Comparison of ENCODE assay signal across 25 mouse cellular contexts in genomic region chr11:7531847-7532246, GRCm38 (mm10).
DNase-seq lines count a peak whose midpoint lies in the region; ATAC-seq and TF ChIP-seq lines count a peak whose summit lies in the region.
"Had no signal": no experiment of that assay in that cellular context is flagged by ENCODE, and none has a peak within 500 bp of the region (broad histone marks: within the 10 kb centered on the region; RNA-seq: fewer than 3 reads in every experiment).

No protein-coding gene starts in this region.

- peaks cover 4% of the 10 kb centered on the region; the same call in 1 of the 2 replicates for H3K9me3 ChIP-seq in liver, postnatal 0 days (ENCODE audit: low read length)
- H3K9me3 ChIP-seq: embryonic facial prominence, embryonic 15.5 days; forebrain, embryonic 12.5 days; G1E had no signal

- TF ChIP-seq EP300 in liver, postnatal 0 days (IDR thresholded peaks at IDR 0.05; ENCODE audit: low read depth): no peak

- H3K27ac ChIP-seq in liver, postnatal 0 days (ENCODE audit: low read depth): no peak overlapping the region
- H3K27ac ChIP-seq: embryonic facial prominence, embryonic 13.5 days; embryonic facial prominence, embryonic 15.5 days; forebrain, embryonic 10.5 days; forebrain, embryonic 12.5 days had no signal

- peak; percentile 58 for DNase-seq in ES-CJ7 (ENCODE audit: low read depth, low spot score)
- DNase-seq in R1 (ENCODE audit: low read depth, low spot score): peak; percentile 17
- DNase-seq in ZHBTc4 (ENCODE audit: low read depth, low spot score): peak; percentile 77
- DNase-seq in liver, postnatal 0 days: no peak
- no peak for DNase-seq in ovary, postnatal 36 days (ENCODE audit: low spot score)
- DNase-seq in left cerebral cortex, adult 11 months (ENCODE audit: low spot score): no peak
- DNase-seq: adrenal gland, adult 2 months; adrenal gland, postnatal 10 days; adrenal gland, postnatal 25 days; cerebellum, adult 11 months; cerebellum, adult 18-20 months; cerebellum, adult 8-10 months; cerebellum, adult 9-11 months; cerebellum, postnatal 14 days; cerebellum, postnatal 36 days; embryo, embryonic 11 days had no signal

- ATAC-seq in liver, postnatal 0 days: no peak
- ATAC-seq: forebrain, embryonic 14.5 days; forebrain, embryonic 16.5 days; Patski had no signal

- no peaks in the 10 kb centered on the region for H3K4me1 ChIP-seq in liver, postnatal 0 days (ENCODE audit: insufficient read depth)
- H3K4me1 ChIP-seq: embryonic facial prominence, embryonic 13.5 days; embryonic facial prominence, embryonic 15.5 days; forebrain, embryonic 10.5 days; forebrain, embryonic 12.5 days had no signal

- no peaks in the 10 kb centered on the region for H3K36me3 ChIP-seq in liver, postnatal 0 days (replicated peaks; ENCODE audit: insufficient read depth, low read length)
- H3K36me3 ChIP-seq: embryonic facial prominence, embryonic 13.5 days; embryonic facial prominence, embryonic 15.5 days; forebrain, embryonic 10.5 days; forebrain, embryonic 12.5 days; G1E had no signal

- no peak overlapping the region for H3K4me3 ChIP-seq in liver, postnatal 0 days (ENCODE audit: low read depth, low read length)
- H3K4me3 ChIP-seq: embryonic facial prominence, embryonic 13.5 days; embryonic facial prominence, embryonic 15.5 days; erythroblast, embryonic 14.5 days; forebrain, embryonic 10.5 days; forebrain, embryonic 12.5 days had no signal

- no peaks in the 10 kb centered on the region for H3K27me3 ChIP-seq in liver, postnatal 0 days (ENCODE audit: insufficient read depth, low read length)
- H3K27me3 ChIP-seq: embryonic facial prominence, embryonic 13.5 days; embryonic facial prominence, embryonic 15.5 days; forebrain, embryonic 12.5 days; Patski had no signal

- no peak overlapping the region for H3K4me2 ChIP-seq in liver, postnatal 0 days (ENCODE audit: low read depth, low read length)
- H3K4me2 ChIP-seq: embryonic facial prominence, embryonic 13.5 days; embryonic facial prominence, embryonic 15.5 days; forebrain, embryonic 12.5 days had no signal

- TF ChIP-seq CTCF in liver, postnatal 0 days (IDR thresholded peaks at IDR 0.05; ENCODE audit: low read depth): no peak

- 72% methylated on average over 3 of the region's 3 CpGs for WGBS in liver, postnatal 0 days (ENCODE audit: insufficient replicate concordance)

- H3K9ac ChIP-seq in liver, postnatal 0 days (replicated peaks): no peak overlapping the region
- H3K9ac ChIP-seq: embryonic facial prominence, embryonic 13.5 days; embryonic facial prominence, embryonic 15.5 days; forebrain, embryonic 12.5 days had no signal

Comparison
In these comparisons a context has a peak if more than half of its experiments do, and no peak if none do; other contexts are left out.
1. DNase-seq: peak in ES-CJ7 (single experiment), R1 (single experiment) and ZHBTc4 (single experiment); none in liver, postnatal 0 days (single experiment), ovary, postnatal 36 days (single experiment) and left cerebral cortex, adult 11 months (single experiment).